Mouse (Mus musculus): ENCODE measurements at regions not wholly inside any gene's neighbourhood (a gene's known extent, or its start where the extent isn't known, plus 50 kb on each side); places are given as distances from the start of the nearest gene placed in this dataset.

DNA sequence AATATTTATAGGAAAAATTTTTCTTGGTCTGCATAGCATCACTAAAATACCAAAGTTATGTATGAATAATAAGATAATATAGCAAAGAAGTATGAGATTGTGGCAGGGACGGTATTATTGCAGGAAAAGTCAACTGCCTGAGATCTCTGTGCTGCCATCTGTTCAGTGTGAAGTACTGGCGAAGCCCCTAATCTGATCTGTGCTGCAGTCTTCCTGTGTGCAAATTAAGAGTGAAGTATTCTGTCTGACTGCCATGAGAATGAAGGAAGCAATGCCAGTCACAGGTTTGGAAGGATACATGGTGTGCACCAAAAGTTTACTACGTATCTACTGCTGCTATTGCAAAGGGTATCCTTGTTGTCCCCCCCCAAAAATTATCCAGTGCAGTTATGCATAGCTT lies 501.5 kb downstream of the Rab28 start:
- no peak for DNase-seq (ENCODE audit: low read depth)

DNA sequence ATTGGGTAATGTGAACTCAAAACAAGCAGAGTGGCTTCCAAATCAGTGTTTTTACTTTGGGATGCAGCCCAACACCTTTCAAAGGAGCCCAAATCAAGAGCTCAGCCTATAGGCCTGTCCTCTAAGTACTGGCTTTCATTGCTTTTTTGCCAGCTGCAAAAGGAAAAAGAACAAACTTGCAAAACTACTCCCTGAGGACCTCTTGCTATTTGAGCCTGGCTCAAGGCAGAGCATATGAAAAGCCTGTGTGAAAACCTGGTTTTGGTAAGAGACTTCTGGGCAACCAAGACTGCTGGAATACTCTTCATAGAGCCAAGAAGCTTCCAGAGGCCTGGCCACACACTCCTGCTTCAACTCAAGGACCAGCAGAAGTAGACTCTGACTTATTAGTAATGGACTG lies 503.5 kb downstream of the Rab28 start:
- no peak for DNase-seq (ENCODE audit: low read depth)

DNA sequence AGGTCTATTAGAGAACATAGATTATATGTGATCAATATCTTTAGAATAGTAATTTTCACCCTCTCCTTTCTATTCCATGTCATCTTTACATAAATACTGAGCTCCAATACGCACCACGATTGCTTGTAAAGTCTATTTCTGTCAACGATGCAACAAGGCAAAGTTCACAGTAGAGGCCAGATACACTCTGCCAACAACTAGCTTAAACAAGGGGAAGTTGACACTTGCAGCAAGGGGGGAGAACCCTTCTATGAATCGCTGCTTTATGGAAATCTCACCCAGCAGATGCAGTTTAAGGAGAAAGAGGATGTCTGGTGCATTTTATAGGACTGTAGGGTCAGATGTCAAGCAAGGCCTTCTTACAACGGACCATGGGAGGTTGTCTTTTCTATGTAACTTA lies 520.8 kb downstream of the Rab28 start:
- DNase-seq (ENCODE audit: low read depth), result no peak

DNA sequence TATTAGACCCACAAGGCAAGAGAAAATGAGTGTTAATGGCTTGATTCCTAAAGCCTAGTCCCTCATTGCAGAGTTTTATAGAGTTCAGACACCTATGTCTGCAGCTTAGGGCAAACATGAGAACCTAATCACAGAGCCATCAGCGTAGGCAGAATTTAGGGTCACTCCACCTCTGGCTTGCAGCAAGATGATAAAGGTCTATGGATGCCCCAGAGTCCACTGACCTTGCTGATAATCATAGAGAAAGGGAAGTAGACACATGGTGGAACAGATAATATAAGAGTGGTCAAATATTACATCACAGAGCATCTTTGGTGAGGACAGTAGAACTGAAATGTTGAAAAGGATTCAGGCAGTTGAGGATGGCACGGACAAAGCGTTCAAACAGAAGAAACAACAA lies 530.7 kb downstream of the Rab28 start:
- DNase-seq (ENCODE audit: low read depth), result no peak

DNA sequence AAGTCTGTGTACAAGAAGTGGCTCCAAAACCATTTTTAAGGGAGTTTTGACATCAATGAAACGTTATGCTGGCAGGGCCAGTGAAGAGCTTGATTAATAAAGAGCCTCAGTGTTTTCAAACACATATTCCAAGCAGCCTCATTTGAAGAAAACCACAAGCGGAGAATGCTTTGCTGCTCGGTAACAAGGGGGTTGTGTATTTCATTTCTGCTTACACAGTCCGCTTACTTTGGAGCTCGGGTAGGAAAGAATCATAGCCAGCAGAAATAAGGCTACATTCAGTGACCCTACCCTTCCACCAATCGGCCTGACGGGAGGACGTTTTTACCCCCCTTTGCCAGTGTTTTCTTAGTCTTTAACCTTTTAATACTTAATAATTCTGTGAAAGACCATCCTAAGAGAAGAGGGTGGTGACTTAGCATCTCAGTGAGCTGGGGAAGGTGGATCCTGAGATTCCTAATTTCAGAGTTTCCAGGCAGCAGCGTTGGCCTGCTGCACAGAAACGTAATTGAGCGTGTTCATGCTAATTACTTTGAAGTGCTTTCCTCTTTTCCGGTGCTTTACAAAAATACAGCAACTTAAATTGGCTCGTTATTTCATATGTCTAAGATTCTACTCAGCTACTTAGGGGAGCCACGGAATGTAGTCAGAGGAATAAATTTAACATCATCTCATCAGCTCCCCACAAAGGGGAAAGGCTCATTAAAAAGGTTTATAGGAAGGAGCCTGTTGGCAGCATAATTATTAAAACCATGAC lies 541.9 kb downstream of the Rab28 start:
- DNase-seq (ENCODE audit: low read depth), result no peak

DNA sequence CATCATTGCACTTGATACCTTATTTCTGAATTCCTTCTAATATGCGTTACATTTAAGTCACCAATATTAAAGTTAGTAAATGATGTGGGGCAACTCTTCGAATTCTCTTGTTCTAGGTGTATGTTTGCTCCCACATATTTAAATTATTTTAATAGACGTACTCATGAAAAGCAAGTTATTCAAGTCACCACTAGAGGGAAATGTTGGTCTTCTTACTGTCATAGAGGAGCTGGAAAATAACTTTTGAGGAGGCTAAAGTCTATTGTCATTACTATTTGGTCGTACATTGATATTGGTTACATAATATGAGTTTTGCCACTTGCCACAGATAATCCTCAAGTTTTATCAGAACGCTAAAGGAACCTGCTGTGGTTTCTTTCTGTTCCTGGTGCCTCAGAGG lies 582.9 kb downstream of the Rab28 start:
- DNase-seq (ENCODE audit: low read depth), result peak; percentile 21

DNA sequence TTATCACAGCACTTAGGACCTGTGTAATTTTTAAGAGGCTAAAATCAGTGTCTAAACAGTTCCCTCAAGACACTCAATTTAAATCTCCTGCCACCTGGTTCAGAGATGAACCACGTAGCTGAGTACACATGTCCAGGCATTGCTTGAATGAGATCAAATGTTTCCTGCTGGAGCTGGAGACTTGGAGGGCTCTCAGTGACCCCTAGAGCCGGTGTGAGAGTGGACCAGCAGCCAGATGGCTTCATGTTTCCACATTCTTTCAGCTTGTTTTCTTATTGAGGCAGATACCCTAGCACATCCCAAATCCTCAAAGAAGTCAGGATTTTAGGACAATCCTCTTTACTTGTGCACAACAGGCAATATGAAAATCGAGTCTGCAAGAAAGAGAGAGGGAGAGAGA lies 590.3 kb downstream of the Rab28 start:
- DNase-seq (ENCODE audit: low read depth), result no peak

DNA sequence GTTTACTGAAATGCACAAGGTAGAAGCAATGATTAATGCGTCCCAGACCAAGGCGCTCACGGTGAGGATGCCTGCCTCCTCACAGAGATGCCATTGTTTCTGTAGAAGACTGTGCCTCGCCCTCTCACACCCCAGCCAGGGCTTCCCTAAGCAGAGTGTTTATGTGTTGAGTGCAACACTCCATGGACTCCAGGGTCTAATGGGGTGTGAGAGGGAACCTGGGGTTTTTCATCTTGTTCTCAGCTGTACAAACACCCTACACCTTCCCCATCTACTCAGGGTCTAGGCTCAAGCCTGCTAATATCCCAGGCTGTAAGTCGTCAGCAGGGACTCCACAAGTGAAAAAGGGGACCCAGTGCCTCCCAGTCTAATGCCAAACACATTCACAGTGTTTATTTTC lies 620.2 kb downstream of the Rab28 start:
- no peak for DNase-seq (ENCODE audit: low read depth)

DNA sequence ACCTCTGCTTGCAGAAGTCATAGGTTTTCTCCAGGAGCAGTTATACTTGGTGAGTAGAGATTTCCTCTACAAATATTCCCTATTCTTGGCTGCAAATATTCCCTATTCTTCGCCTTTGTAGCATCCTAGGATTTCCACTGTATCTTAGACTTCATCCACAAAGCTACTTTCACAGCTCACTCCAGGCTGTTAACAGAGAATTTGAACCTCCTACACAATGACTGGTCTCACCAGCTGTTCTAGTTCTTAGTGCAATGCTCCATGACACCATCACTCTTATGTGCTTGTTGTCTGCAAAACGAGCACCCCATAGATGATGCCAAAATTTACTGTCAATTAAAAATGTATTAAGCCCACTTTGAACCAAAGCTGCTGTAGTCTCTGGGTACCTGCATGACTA lies 631.5 kb downstream of the Rab28 start:
- DNase-seq (ENCODE audit: low read depth), result no peak

DNA sequence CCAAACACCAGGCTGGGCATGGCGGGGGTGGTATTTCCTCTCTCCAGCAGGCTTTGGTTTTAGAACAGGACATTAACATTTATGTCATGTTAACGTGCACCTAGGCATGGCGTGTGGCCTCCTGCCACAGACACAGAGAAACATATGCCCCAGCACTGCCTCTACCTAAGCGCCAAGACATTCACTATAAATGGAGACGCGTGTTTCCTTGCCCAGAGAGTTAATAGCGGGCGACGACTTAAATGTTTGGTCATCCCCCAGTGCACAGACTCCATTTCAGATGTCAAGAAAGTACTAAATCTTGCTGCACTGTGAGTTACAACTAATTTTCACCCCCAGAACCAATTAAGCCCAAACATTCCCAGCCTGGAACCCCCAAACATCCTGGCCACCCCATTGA lies 646.3 kb downstream of the Rab28 start:
- no peak for DNase-seq (ENCODE audit: low read depth)

DNA sequence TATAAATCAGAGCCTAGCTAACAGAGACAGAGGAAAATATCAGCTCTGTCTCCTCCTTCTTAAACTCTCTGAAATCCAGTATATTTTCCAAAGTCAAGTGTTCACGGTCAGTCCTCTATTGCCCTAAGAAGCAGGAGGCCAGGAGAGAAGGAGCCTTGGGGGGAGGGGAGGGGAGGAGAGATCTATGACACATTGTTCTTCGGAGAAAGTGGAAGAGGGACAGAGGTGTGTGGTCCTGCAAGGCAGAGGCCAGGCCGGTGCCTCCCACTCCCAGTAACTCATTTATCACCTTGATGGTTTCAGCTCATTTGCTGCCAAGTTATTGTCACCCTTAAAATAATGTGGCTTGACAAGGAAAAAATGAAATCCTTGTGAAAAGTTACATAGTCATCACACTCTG lies 646.7 kb downstream of the Rab28 start:
- no peak for DNase-seq (ENCODE audit: low read depth)

DNA sequence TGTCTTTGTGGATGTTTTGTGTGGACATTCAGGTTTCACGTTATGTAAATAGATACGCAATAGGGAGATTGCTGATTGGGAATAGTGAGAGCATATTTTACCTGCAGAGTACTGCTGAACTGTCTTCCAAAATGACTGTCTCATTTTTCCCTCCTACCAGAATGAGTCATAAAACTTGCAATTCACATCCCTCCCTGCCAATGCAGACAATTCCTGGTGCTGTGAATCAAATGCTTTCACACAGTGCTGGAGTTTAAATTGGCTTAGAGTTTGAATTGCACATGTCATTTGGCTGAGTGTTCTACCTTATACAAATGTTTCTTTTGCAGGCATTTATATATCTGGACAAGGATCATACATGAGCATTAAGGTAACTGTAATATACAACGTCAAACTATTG lies 649.9 kb downstream of the Rab28 start:
- DNase-seq (ENCODE audit: low read depth), result no peak

DNA sequence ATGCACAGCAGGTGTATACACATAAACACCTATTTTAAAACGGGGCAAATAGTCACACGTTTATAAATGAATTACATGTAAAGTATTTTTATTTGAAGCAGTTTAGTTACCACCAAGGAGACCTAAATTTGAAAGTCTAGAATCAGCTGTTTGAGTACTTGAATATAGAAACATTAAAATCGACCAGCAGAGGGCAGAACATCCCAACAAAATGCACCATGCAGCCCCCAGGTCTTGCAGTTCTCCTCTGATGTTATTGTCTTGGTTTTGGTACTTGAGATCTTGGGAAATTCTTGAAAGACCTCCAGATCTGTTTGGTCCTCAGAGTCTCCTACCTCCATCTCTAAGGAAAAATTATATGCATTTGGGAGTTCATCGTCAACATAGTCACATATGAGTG lies 656.0 kb downstream of the Rab28 start:
- peak; percentile 29 for DNase-seq (ENCODE audit: low read depth)

DNA sequence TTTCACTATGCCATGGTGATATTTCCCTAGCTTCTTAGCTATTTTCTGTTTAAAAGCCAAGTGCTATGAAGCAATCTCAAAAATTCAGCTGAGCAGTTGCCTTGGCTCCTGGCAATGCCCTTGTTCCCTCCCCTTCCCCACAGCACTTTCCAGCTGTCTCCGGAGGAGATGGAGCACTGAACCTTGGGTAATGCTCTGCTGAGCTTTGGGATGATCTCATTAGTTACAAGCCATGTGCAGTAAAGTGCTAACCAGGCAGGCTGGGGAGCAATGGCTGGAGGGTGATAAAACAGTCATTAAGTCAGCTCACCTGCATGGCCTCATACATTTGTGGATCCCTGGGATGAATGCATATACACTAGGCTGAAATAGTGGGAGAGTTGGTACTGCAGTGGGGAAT lies 659.4 kb downstream of the Rab28 start:
- DNase-seq (ENCODE audit: low read depth), result no peak

DNA sequence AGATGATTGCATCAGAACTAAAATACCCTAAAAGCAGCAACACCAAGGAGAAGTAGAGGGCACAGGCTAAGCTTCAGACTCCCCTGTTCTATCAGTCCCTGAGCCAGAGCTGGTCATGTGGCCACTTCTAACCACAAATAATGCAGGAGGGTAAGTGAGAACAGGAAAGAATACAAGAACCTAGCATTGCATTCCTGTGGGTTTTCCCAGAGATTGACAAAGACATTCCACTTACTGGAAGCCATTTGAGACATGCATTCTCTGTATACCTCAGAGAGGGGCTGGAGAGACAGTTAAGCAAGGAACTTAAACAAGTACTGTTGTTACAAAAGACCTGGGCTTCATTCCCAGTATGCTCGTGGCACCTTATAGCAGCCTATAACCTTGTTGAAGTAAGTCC lies 662.7 kb downstream of the Rab28 start:
- DNase-seq (ENCODE audit: low read depth), result no peak

DNA sequence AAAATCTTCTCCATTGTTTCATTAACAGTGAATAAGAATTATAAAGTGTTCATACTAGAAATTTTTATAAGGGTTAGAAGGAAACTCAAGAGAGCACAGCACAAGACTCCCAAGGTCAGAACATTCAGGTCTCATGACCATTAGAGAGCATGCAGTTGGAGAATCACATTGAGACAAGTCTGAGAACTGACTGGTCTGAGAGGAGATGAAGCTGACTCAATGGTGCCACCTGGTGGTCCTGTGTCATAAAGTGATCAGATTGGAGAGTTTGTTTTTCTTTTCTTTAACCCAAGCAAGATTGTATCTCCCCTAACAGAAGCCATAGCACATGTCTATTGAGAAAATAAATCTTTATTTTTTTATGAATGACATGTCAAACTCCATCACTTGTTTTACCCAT lies 663.5 kb downstream of the Rab28 start:
- DNase-seq (ENCODE audit: low read depth), result peak; percentile 44

DNA sequence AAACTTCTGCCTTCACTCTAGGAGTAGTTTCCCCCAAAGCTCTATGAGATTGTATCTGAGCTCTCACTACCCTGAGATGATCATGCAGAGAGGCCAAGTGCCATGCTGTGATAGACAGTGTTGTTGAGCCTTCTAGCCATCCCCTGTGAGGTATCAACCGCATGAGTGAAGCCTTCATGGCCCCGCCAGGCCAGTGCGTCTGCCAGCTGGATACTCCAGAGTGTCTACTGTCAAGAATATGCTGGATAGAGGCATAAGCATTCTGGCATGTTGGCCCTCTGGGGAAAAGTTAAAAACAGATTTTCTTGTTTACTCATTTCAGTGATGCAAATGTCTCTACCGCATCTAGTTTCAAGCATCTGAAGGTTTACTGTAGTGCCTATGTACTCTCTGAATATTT lies 669.2 kb downstream of the Rab28 start:
- DNase-seq (ENCODE audit: low read depth), result no peak

DNA sequence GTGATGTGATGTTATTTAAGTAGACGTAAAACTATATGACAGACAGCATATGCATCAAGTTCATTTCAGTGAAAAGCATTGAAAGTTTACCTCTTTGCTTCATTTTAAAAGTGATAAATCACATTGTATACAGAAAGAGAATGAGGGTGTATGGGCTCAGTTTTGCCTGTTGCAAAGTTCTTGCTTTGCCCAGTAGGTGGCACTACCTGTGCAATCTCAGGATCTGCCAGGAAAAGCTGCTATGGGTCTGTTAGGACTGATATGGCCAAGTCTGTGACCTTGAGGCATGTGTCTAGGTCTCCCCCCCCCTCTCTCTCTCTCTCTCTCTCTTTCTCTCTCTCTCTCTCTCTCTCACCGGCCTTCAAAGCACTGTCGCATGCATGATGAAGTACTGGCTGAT lies 701.3 kb downstream of the Rab28 start:
- DNase-seq (ENCODE audit: low read depth), result no peak

DNA sequence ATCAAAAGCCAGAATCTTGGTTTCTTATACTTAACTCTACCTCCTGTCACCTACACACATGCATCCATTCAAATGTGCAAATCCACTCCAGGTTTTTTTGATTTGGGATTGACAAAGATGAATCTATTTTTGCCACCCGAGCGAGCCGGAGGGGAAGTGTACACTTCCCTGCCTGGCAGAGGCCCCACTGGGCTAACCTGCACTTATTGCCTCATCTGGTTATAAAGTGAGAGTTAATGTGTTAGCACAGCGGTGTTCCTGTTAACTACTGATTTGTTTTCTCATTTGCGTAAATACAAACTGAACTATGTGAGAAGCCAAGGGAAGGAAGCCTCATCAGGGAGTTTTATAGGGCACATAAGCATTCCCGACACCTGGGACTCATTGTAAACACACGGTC lies 721.4 kb downstream of the Rab28 start:
- DNase-seq (ENCODE audit: low read depth), result no peak

DNA sequence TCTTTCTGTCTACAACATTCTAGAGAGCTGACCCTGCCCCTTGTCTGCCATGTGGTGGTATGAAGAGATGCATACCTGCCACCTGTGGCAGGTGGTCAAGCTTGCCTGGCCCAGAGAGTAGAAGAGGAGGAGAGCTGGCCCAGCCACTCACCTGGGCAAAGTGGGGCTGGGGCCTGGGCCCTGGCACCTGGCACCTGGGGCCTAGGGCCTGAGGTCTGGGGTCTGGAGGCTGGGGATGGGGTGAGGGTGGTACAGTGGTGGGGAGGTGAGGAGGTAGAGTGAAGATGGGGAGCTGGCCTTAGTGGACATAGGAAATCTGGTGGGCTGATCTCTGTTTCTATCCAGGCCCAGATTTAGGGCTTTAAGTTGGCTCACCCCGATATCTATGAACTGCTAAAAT lies 733.1 kb downstream of the Rab28 start:
- no peak for DNase-seq (ENCODE audit: low read depth)

DNA sequence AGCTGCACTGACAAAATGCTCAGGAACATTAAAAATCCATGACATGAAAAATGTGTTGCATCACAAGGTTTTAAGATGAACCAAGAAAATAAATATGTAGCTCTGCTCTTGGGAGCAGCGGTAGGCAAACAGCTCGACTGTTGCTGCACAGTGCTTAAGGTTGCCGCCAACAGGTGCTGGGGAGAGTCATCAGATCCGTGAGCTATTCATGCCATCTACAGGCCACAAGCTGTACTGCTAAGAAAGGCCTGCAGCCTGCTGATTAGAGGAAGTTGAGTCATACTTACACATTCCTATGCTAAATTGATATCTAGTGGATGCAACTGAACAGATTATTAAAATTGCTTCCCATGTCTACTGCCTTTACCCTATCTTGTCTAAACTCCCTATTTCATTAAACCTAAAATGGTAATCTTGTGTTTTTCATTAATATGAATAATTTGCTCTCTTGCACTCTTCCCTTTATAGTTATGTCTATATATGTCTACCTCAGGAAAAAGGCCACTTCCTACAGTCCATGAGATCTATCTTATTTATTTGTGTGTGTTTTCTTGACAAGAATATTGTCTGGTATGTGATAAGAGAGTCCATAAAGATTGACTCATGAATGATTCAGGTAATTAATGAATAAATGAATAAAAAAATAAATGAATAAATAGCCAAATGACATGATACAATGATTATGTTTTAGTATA lies 754.9 kb downstream of the Rab28 start:
- DNase-seq (ENCODE audit: low read depth), result peak; percentile 13

DNA sequence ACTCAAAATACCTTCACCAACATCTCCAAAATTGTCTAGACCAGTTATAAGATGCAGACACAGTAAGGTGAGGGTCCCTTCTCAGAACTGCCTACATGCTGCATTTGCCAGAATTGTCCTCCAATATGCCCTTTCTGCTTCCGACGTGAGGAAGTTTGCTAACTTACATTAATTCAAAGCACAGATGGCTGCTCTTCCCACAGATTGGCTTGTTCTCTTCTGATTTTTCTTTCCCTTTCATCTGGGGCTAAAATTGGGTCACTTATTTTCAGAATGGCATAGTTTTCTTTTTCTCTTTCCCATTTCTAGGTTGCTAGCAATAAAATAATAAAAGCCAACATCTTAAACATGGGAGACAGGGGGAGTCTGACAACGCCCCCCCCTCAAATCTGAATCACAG lies 778.8 kb downstream of the Rab28 start:
- DNase-seq (ENCODE audit: low read depth), result no peak

DNA sequence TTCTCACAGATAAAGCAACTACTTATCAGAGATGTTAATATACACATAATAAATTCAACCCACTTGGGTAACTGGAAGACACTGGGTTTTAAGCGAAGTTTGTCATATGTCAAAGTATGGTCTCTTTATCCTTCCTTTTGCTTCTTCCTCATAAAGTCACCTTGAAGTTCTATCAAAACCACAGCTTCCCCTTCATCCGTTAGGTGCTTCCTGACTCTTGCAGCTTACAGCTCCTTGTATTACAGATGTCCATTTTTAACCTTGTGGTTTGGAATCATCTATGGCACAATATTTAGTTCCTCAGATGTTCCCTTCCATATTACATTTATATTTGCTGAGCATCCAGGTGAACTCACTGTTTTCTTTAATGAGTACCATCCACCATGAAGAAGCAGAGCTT lies 787.0 kb downstream of the Rab28 start:
- no peak for DNase-seq (ENCODE audit: low read depth)

DNA sequence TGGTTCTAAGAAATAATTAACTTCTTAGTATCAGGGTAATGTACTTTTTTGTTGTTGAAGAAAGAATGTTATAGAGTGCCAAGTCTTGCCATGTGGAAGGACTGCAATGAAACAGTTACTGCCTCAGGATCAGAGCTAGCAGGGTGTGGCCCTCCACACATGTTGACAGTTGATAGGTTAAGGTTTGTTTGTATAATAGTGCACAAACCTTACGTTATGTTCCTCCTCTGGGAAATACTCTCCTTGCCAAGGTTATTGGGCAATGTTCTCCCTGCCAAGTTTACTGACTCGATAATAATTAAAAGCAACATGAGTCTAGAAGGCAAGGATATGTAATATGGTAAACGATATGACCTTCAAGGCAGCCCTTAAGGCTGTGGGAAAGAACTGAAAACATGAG lies 799.2 kb downstream of the Rab28 start:
- no peak for DNase-seq (ENCODE audit: low read depth)

Data from induced T-regulatory cell, adult 2 months (primary cell).